Mouse (Mus musculus): ENCODE measurements around the gene Meis2. TPM values are rescaled to one million over a fixed set of nuclear protein-coding genes. Genes with fewer than 3 reads are reported as not detected.

The Meis2 gene
- polyA plus RNA-seq, 1 experiment from 2014 or later = 30.1 TPM

DNA sequence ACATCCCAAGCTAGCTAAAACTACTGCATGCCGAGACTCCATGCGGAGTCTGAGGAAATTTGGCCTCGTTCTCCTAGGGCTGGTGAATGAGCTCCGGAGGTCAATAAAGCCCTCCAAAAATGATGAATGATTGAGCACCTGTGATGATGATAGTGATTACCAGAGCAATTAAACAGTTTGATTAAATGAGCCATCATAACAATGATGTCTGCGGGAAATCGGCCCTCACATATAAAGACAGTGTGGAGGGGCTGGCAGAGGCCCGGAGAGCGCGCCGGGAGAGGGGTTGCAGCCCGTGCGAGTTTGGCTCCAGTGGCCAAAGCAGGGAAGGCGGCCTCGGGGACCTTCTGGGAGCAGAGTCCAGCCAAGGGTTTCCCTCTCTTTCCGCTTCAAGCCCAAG, 2.1 kb upstream of the Meis2 start:
- H3K27ac ChIP-seq (replicated peaks) = peak overlapping the region; percentile 98
- peaks cover 28% of the 10 kb centered on the region for H3K4me1 ChIP-seq
- no peak for ATAC-seq (ENCODE audit: extremely low read depth, insufficient number of reproducible peaks, low FRiP score, low TSS enrichment)
- peak overlapping the region; percentile 100 for H3K9ac ChIP-seq
- peak overlapping the region; percentile 92 for H3K4me3 ChIP-seq
- no peaks in the 10 kb centered on the region for H3K27me3 ChIP-seq (replicated peaks)
- WGBS = 5% methylated on average over 15 of the region's 15 CpGs
- H3K36me3 ChIP-seq = no peaks in the 10 kb centered on the region
- H3K4me2 ChIP-seq = peak overlapping the region; percentile 90
- no peaks in the 10 kb centered on the region for H3K9me3 ChIP-seq

GRCm38 (mm10) chr2:116067065-116067497, 1.4 kb upstream of the Meis2 start:
- Histone ChIP-seq H3K4me3 (peak overlapping the region; percentile 92), H3K4me1 (peaks cover 21% of the 10 kb centered on the region), H3K9ac (peak overlapping the region; percentile 100), H3K9me3 (no peaks in the 10 kb centered on the region), H3K27ac (replicated peaks) (peak overlapping the region; percentile 98), H3K36me3 (no peaks in the 10 kb centered on the region), H3K27me3 (replicated peaks) (no peaks in the 10 kb centered on the region), H3K4me2 (peak overlapping the region; percentile 90)
- under 1% methylated on average over 27 of the region's 27 CpGs for WGBS
- ATAC-seq (ENCODE audit: extremely low read depth, insufficient number of reproducible peaks, low FRiP score, low TSS enrichment) = peak; percentile 66; the same call in 1 of the 2 replicates

GRCm38 (mm10) chr2:116066057-116066941, 660 bp upstream of the Meis2 start:
- Histone ChIP-seq H3K4me3 (peak overlapping the region; percentile 92), H3K36me3 (0 out of 2 replicates have a peak, but pooled peaks cover 1% of the 10 kb centered on the region), H3K4me2 (peak overlapping the region; percentile 90), H3K9me3 (no peaks in the 10 kb centered on the region), H3K27ac (replicated peaks) (peak overlapping the region; percentile 98), H3K9ac (peak overlapping the region; percentile 100), H3K4me1 (peaks cover 16% of the 10 kb centered on the region), H3K27me3 (replicated peaks) (no peaks in the 10 kb centered on the region)
- WGBS = 0% methylated on average over 36 of the region's 36 CpGs
- peak; percentile 0; the same call in 1 of the 2 replicates for ATAC-seq (ENCODE audit: extremely low read depth, insufficient number of reproducible peaks, low FRiP score, low TSS enrichment)

GRCm38 (mm10) chr2:116065057-116065456, 582 bp downstream of the Meis2 start:
- peak overlapping the region; percentile 92 for H3K4me3 ChIP-seq
- peaks cover 18% of the 10 kb centered on the region for H3K4me1 ChIP-seq
- H3K27me3 ChIP-seq (replicated peaks) = no peaks in the 10 kb centered on the region
- peak overlapping the region; percentile 100 for H3K9ac ChIP-seq
- peak overlapping the region; percentile 98 for H3K27ac ChIP-seq (replicated peaks)
- H3K36me3 ChIP-seq = 0 out of 2 replicates have a peak, but pooled peaks cover 8% of the 10 kb centered on the region
- ATAC-seq (ENCODE audit: extremely low read depth, insufficient number of reproducible peaks, low FRiP score, low TSS enrichment) = no peak
- WGBS = under 1% methylated on average over 10 of the region's 10 CpGs
- H3K4me2 ChIP-seq = peak overlapping the region; percentile 90
- no peaks in the 10 kb centered on the region for H3K9me3 ChIP-seq

DNA sequence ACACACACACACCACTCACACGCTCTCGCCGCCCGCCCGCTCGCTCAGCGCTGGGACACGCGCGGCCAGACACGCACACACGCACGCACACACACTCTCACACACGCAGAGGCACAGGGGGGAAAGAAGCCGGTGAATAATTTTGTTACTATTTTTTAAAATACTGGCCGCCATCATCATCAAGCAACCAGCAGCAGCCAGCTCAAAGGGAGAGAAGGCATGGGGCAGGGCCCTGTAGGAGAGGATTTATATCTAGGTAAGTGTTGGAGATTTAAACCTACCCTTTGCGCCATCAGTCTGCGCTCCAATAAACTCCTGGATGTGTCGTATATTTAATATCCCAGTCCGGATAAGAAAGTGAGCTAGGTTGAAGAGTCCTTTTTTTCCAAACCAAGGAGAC, 1.1 kb downstream of the Meis2 start:
- H3K36me3 ChIP-seq = peaks cover 10% of the 10 kb centered on the region
- no peaks in the 10 kb centered on the region for H3K27me3 ChIP-seq (replicated peaks)
- ATAC-seq (ENCODE audit: extremely low read depth, insufficient number of reproducible peaks, low FRiP score, low TSS enrichment) = no peak
- no peaks in the 10 kb centered on the region for H3K9me3 ChIP-seq
- H3K4me2 ChIP-seq = peak overlapping the region; percentile 90
- 0% methylated on average over 20 of the region's 20 CpGs for WGBS
- peak overlapping the region; percentile 100 for H3K9ac ChIP-seq
- peaks cover 19% of the 10 kb centered on the region for H3K4me1 ChIP-seq
- H3K27ac ChIP-seq (replicated peaks) = peak overlapping the region; percentile 98
- peak overlapping the region; percentile 92 for H3K4me3 ChIP-seq

DNA sequence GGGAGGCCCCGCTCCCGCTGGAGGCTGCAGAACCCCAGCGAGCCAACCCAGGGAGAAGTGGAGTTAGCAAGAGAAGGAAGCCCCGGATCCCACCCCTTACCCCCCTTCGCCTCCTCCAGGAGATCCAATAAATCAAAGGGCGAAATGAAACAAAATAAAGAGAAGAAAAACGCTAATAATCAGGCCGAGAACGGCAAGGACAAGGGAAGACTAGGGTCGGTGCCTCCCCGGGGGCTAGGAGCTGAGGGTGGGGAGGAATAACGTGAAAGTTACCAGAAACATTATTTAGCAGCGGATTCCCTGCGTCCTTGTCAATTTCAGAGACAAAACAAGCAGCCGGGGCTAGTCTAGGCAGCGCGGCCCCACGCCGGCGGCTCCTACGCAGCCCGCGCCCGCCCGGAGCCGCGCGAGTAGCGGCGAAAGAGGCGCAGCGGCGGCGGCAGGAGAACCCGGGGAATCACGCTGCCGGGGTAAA, 1.8 kb downstream of the Meis2 start:
- H3K4me1 ChIP-seq = peaks cover 26% of the 10 kb centered on the region
- H3K36me3 ChIP-seq = peaks cover 16% of the 10 kb centered on the region
- H3K27me3 ChIP-seq (replicated peaks) = no peaks in the 10 kb centered on the region
- no peak for ATAC-seq (ENCODE audit: extremely low read depth, insufficient number of reproducible peaks, low FRiP score, low TSS enrichment)
- peak overlapping the region; percentile 90 for H3K4me2 ChIP-seq
- H3K9me3 ChIP-seq = no peaks in the 10 kb centered on the region
- peak overlapping the region; percentile 92 for H3K4me3 ChIP-seq
- peak overlapping the region; percentile 100 for H3K9ac ChIP-seq
- WGBS = under 1% methylated on average over 37 of the region's 37 CpGs
- peak overlapping the region; percentile 98 for H3K27ac ChIP-seq (replicated peaks)

GRCm38 (mm10) chr2:116062761-116063441, 2.7 kb downstream of the Meis2 start:
- peak overlapping the region; percentile 92 for H3K4me3 ChIP-seq
- no peaks in the 10 kb centered on the region for H3K9me3 ChIP-seq
- ATAC-seq (ENCODE audit: extremely low read depth, insufficient number of reproducible peaks, low FRiP score, low TSS enrichment) = no peak
- H3K4me1 ChIP-seq = peaks cover 35% of the 10 kb centered on the region
- peaks cover 25% of the 10 kb centered on the region for H3K36me3 ChIP-seq
- under 1% methylated on average over 36 of the region's 36 CpGs for WGBS
- H3K9ac ChIP-seq = peak overlapping the region; percentile 100
- H3K4me2 ChIP-seq = peak overlapping the region; percentile 90
- no peaks in the 10 kb centered on the region for H3K27me3 ChIP-seq (replicated peaks)
- peak overlapping the region; percentile 98 for H3K27ac ChIP-seq (replicated peaks)

- H3K4me2 ChIP-seq = peak overlapping the region; percentile 90
- ATAC-seq (ENCODE audit: extremely low read depth, insufficient number of reproducible peaks, low FRiP score, low TSS enrichment) = no peak
- H3K4me3 ChIP-seq = peak overlapping the region; percentile 92
- H3K4me1 ChIP-seq = peaks cover 38% of the 10 kb centered on the region
- no peaks in the 10 kb centered on the region for H3K9me3 ChIP-seq
- 1% methylated on average over 20 of the region's 20 CpGs for WGBS
- H3K9ac ChIP-seq = peak overlapping the region; percentile 100
- H3K36me3 ChIP-seq = peaks cover 32% of the 10 kb centered on the region
- no peaks in the 10 kb centered on the region for H3K27me3 ChIP-seq (replicated peaks)
- peak overlapping the region; percentile 98 for H3K27ac ChIP-seq (replicated peaks)
Observed at GRCm38 (mm10) chr2:116062251-116062651, 3.4 kb downstream of the Meis2 start.

- Histone ChIP-seq H3K27me3 (replicated peaks) (no peaks in the 10 kb centered on the region), H3K4me2 (peak overlapping the region; percentile 90), H3K27ac (replicated peaks) (peak overlapping the region; percentile 98), H3K9me3 (no peaks in the 10 kb centered on the region), H3K36me3 (peaks cover 37% of the 10 kb centered on the region), H3K4me3 (peak overlapping the region; percentile 92), H3K9ac (peak overlapping the region; percentile 100), H3K4me1 (peaks cover 46% of the 10 kb centered on the region)
- ATAC-seq (ENCODE audit: extremely low read depth, insufficient number of reproducible peaks, low FRiP score, low TSS enrichment) = no peak
- WGBS = 2% methylated on average over 30 of the region's 30 CpGs
Observed at GRCm38 (mm10) chr2:116061401-116062021, 4.1 kb downstream of the Meis2 start.

- no peak for ATAC-seq (ENCODE audit: extremely low read depth, insufficient number of reproducible peaks, low FRiP score, low TSS enrichment)
- H3K27ac ChIP-seq (replicated peaks) = peak overlapping the region; percentile 98
- H3K4me2 ChIP-seq = peak overlapping the region; percentile 90
- 8% methylated on average over 21 of the region's 21 CpGs for WGBS
- no peaks in the 10 kb centered on the region for H3K27me3 ChIP-seq (replicated peaks)
- H3K36me3 ChIP-seq = peaks cover 37% of the 10 kb centered on the region
- H3K9me3 ChIP-seq = no peaks in the 10 kb centered on the region
- peaks cover 52% of the 10 kb centered on the region for H3K4me1 ChIP-seq
- peak overlapping the region; percentile 100 for H3K9ac ChIP-seq
- peak overlapping the region; percentile 92 for H3K4me3 ChIP-seq
Observed at GRCm38 (mm10) chr2:116060701-116061400, 4.8 kb downstream of the Meis2 start.
